Mouse (Mus musculus) adipocyte (in vitro differentiated cells): ENCODE results near the gene Fdxr.

ENCODE experiments used
- DNase-seq: peaks from one replicate; pipeline ENCODE4 v3.0.0-alpha.2; 2016; ENCODE audit warnings: low spot score

Fdxr gene

GRCm38 (mm10) chr11:115234320-115235044, 42.4 kb downstream of the Fdxr start:
- DNase-seq, result no peak

GRCm38 (mm10) chr11:115233526-115234290, 43.1 kb downstream of the Fdxr start:
- DNase-seq, result no peak

- DNase-seq, result no peak
Measured at GRCm38 (mm10) chr11:115232889-115233288, 44.0 kb downstream of the Fdxr start.

- no peak for DNase-seq
Measured at GRCm38 (mm10) chr11:115231924-115232323, 44.9 kb downstream of the Fdxr start.

GRCm38 (mm10) chr11:115231168-115231915, 45.5 kb downstream of the Fdxr start:
- no peak for DNase-seq

- DNase-seq, result no peak
Measured at GRCm38 (mm10) chr11:115229021-115229930, 47.6 kb downstream of the Fdxr start.

GRCm38 (mm10) chr11:115228430-115228829, 48.4 kb downstream of the Fdxr start:
- peak; percentile 33 for DNase-seq

- DNase-seq, result no peak
Measured at GRCm38 (mm10) chr11:115227640-115228039, 49.2 kb downstream of the Fdxr start.

- no peak for DNase-seq
Measured at GRCm38 (mm10) chr11:115226811-115227491, 49.9 kb downstream of the Fdxr start.

GRCm38 (mm10) chr11:115225301-115225700, 51.5 kb downstream of the Fdxr start:
- no peak for DNase-seq

GRCm38 (mm10) chr11:115224889-115225288, 52.0 kb downstream of the Fdxr start:
- DNase-seq, result peak; percentile 57

GRCm38 (mm10) chr11:115223877-115224276, 53.0 kb downstream of the Fdxr start:
- DNase-seq, result no peak

- DNase-seq, result no peak
Measured at GRCm38 (mm10) chr11:115223451-115223850, 53.4 kb downstream of the Fdxr start.

GRCm38 (mm10) chr11:115222570-115222969, 54.3 kb downstream of the Fdxr start:
- DNase-seq, result no peak

GRCm38 (mm10) chr11:115222077-115222476, 54.8 kb downstream of the Fdxr start:
- DNase-seq, result no peak

GRCm38 (mm10) chr11:115219685-115220084, 57.2 kb downstream of the Fdxr start:
- no peak for DNase-seq

GRCm38 (mm10) chr11:115219263-115219662, 57.6 kb downstream of the Fdxr start:
- peak; percentile 82 for DNase-seq
